Mouse (Mus musculus) midbrain, embryonic 14.5 days (tissue): ENCODE measurements around the gene Kirrel3. TPM values are rescaled to one million over a fixed set of nuclear protein-coding genes. Genes with fewer than 3 reads are reported as not detected.

Source experiments
- ATAC-seq: fragments of 200-750 bp; cut with Nextera tagmentation; 2 replicates; pipeline ENCODE4 v1.8.0; 2017; ENCODE audit warnings: moderate number of reproducible peaks, moderate library complexity; ENCODE audit not compliant: low FRiP score, low TSS enrichment
- DNase-seq: peaks from one replicate; pipeline ENCODE4 v3.0.0-alpha.2; 2015
- H3K27ac ChIP-seq: fragments of 300-500 bp; sonication (generic); replicated peaks from 2 replicates; pipeline ENCODE4 v1.5.1; 2014; ENCODE audit warnings: mild to moderate bottlenecking, low read depth, low read length, moderate library complexity
- H3K27me3 ChIP-seq: fragments of 300-500 bp; sonication (generic); 2 replicates; pipeline ENCODE4 v1.6.1; 2014; ENCODE audit warnings: low read length, control low read depth, mixed read lengths; ENCODE audit not compliant: control insufficient read depth, insufficient read depth
- H3K36me3 ChIP-seq: fragments of 300-500 bp; sonication (generic); 2 replicates; pipeline ENCODE4 v1.6.1; 2014; ENCODE audit warnings: low read length, control low read depth; ENCODE audit not compliant: control insufficient read depth, insufficient read depth
- H3K4me1 ChIP-seq: fragments of 300-500 bp; sonication (generic); 2 replicates; pipeline ENCODE4 v1.6.1; 2014; ENCODE audit warnings: mild to moderate bottlenecking, antibody characterized with exemption, low read length, control low read depth; ENCODE audit not compliant: control insufficient read depth, insufficient read depth
- H3K4me2 ChIP-seq: fragments of 300-500 bp; sonication (generic); 2 replicates; pipeline ENCODE4 v1.6.1; 2014; ENCODE audit warnings: mild to moderate bottlenecking, low read length, moderate library complexity
- H3K4me3 ChIP-seq: fragments of 300-500 bp; sonication (generic); replicated peaks from 2 replicates; pipeline ENCODE4 v1.5.1; 2014; ENCODE audit warnings: low read depth, low read length
- H3K9ac ChIP-seq: fragments of 300-500 bp; sonication (generic); replicated peaks from 2 replicates; pipeline ENCODE4 v1.6.1; 2014; ENCODE audit warnings: mild to moderate bottlenecking, low read length, moderate library complexity
- H3K9me3 ChIP-seq: fragments of 300-500 bp; sonication (generic); 2 replicates; pipeline ENCODE4 v1.6.1; 2016; ENCODE audit warnings: low read length, control low read depth, mixed read lengths; ENCODE audit not compliant: control insufficient read depth
- WGBS: fragments of 180-500 bp; shearing (Covaris S2); extraction: QIAGEN DNeasy Blood & Tissue Kit; methylation state at CpG from one replicate; pipeline ENCODE4 v1.1.7; 2014; 5-methylcytosine and 5-hydroxymethylcytosine counted together
- polyA plus RNA-seq: library from polyadenylated mRNA; unstranded; fragments of >200 nt; fragmentation: Nextera tagmentation; extraction: Ambion mirVana; gene quantifications from 2 replicates; pipeline ENCODE4 v1.2.1, GENCODE M21; 2014

Kirrel3 gene
- polyA plus RNA-seq, 1 experiment from 2014 or later, result 34.2 TPM

DNA sequence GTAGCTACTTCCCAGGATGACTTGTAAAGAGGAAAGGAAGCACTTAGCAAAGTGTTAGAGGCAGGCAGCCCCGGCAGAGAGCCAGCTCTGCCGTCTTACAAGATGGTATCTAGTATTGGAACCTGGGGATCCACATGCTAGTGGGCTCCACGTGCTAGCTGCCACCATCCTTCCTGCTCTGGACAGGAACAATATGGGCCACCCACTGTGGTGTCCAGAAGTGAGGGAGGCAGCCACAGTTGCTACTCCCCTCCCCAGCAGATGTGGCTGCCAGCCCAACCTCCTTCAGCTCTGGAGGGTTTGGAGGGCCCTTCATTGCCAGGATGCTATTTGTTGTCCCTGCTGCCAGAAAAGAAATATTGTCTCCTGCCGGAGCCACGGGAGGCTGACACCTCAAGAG is 396.1 kb downstream of the Kirrel3 start:
- no peak for ATAC-seq
- Histone ChIP-seq H3K4me2 (no peak overlapping the region), H3K9me3 (no peaks in the 10 kb centered on the region), H3K27me3 (no peaks in the 10 kb centered on the region), H3K36me3 (no peaks in the 10 kb centered on the region), H3K27ac (no peak overlapping the region), H3K9ac (no peak overlapping the region), H3K4me1 (0 out of 2 replicates have a peak, but pooled peaks cover 9% of the 10 kb centered on the region), H3K4me3 (no peak overlapping the region)
- DNase-seq, result no peak
- WGBS, result 25% methylated on average over 5 of the region's 5 CpGs

DNA sequence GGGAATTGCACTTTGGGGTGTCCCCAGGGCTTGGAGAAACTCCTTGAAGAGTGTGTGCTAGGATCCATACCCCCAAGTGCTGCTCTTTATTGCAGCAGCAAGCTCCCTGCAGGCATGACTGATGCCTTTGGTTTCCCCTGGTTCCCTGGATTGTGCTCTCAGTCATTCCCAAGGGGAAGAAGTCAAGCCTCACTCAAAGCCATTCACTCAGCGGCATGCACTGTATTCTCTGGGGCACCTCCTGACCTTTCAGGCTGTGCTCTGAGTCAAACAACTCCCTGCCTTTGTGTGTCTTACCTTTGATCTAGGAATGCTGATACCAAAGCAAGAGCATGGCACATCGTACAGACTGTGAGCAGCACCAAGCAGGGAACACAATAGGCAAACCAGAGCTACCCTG is 396.5 kb downstream of the Kirrel3 start:
- no peak overlapping the region for H3K4me3 ChIP-seq
- no peak overlapping the region for H3K27ac ChIP-seq
- H3K9me3 ChIP-seq, result no peaks in the 10 kb centered on the region
- no peak overlapping the region for H3K4me2 ChIP-seq
- 0 out of 2 replicates have a peak, but pooled peaks cover 13% of the 10 kb centered on the region for H3K4me1 ChIP-seq
- no peaks in the 10 kb centered on the region for H3K36me3 ChIP-seq
- no peak overlapping the region for H3K9ac ChIP-seq
- DNase-seq (no peak), ATAC-seq (no peak)
- H3K27me3 ChIP-seq, result no peaks in the 10 kb centered on the region
- WGBS, result 1% methylated on average over 2 of the region's 2 CpGs

DNA sequence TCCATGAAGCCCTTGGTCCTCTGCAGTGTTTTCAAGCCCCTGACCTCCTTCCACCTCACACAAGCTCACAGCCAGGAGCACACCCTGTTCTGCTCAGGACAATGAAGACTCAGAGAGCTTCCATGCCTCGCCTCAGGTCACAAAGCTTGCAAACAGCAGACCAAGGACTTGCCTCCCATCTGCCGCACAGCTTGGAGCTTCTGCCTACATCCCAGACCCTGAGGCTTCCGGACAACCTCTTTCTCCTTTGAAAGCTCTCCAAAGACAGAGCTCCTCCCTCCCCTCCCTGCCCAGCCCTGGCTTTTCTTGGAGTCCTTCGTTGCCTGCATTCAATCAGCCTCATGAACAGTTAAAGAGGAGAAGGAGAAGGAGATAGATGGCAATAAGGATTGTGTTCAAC is 397.4 kb downstream of the Kirrel3 start:
- Histone ChIP-seq H3K9ac (no peak overlapping the region), H3K4me2 (no peak overlapping the region), H3K36me3 (no peaks in the 10 kb centered on the region), H3K27me3 (no peaks in the 10 kb centered on the region), H3K4me3 (no peak overlapping the region), H3K4me1 (0 out of 2 replicates have a peak, but pooled peaks cover 16% of the 10 kb centered on the region), H3K9me3 (no peaks in the 10 kb centered on the region), H3K27ac (no peak overlapping the region)
- WGBS, result 15% methylated on average over 4 of the region's 4 CpGs
- no peak for ATAC-seq
- no peak for DNase-seq

DNA sequence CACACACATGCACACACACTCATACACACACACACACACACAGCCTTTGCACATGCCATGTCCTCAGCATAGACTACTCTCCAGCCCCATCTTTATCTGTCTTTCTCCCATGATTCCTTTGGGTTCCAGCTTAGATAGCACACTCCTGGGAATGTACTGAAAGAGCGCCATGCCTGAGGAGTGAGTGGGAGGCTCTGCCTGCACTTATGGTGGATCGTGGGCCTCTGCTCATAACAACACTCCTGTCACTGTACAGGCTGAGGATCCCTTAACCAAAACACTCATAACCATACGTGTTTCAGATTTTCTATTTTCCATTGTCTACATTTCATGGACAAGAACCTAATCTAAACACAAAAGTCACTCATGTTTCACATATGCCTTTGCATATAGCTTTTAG is 398.6 kb downstream of the Kirrel3 start:
- peaks cover 20% of the 10 kb centered on the region; the same call in 1 of the 2 replicates for H3K4me1 ChIP-seq
- no peak overlapping the region for H3K4me2 ChIP-seq
- ATAC-seq (no peak), DNase-seq (no peak)
- H3K27ac ChIP-seq, result no peak overlapping the region
- H3K9me3 ChIP-seq, result no peaks in the 10 kb centered on the region
- H3K4me3 ChIP-seq, result no peak overlapping the region
- no peak overlapping the region for H3K9ac ChIP-seq
- no peaks in the 10 kb centered on the region for H3K36me3 ChIP-seq
- 96% methylated on average over 3 of the region's 3 CpGs for WGBS
- no peaks in the 10 kb centered on the region for H3K27me3 ChIP-seq

DNA sequence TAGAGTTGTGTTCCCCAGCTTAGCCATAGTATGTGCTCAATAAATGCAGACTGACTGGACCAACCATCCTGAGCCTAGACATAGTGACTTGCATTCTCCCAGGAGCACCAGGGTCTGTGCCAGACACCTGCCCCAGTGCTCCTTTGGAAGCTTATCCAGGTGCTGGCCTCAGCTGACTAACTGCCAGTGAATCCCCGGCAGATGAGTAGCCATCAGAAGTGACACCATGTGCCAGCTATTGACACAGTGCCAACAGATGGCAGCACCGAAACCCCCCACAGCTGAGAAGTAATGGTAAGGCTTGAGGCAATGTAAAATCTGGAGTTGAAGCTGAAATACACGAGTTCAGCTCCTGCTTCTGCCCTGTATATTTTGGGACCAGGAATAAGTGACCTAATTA is 399.2 kb downstream of the Kirrel3 start:
- H3K27me3 ChIP-seq, result no peaks in the 10 kb centered on the region
- H3K36me3 ChIP-seq, result no peaks in the 10 kb centered on the region
- H3K9ac ChIP-seq, result no peak overlapping the region
- WGBS, result 84% methylated on average over 3 of the region's 3 CpGs
- no peak overlapping the region for H3K27ac ChIP-seq
- H3K4me2 ChIP-seq, result no peak overlapping the region
- no peaks in the 10 kb centered on the region for H3K9me3 ChIP-seq
- no peak overlapping the region for H3K4me3 ChIP-seq
- ATAC-seq (no peak), DNase-seq (no peak)
- peaks cover 20% of the 10 kb centered on the region; the same call in 1 of the 2 replicates for H3K4me1 ChIP-seq

DNA sequence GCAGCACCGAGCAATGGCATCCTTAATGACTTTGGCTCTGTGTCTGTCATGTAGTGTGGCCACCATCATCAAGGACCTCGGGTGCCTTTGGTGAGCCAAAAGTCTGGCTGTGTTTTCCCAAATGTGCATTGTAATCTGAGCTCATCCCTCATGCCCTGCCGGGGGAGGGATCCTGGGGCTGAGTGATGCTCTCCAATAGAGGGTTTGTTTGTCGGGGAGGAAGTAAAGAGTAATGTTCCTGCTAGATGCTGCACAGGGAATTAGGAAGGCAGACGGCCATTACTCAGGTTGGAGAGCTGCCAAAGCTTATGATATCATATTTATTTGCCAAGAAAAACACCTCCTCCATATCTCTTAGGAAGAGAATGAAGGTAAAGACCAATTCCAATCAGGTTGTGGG is 401.1 kb downstream of the Kirrel3 start:
- no peak overlapping the region for H3K27ac ChIP-seq
- DNase-seq, result no peak
- no peak for ATAC-seq
- H3K27me3 ChIP-seq, result no peaks in the 10 kb centered on the region
- H3K9ac ChIP-seq, result no peak overlapping the region
- 62% methylated on average over 5 of the region's 5 CpGs for WGBS
- H3K4me3 ChIP-seq, result no peak overlapping the region
- peaks cover 20% of the 10 kb centered on the region; the same call in 1 of the 2 replicates for H3K4me1 ChIP-seq
- H3K9me3 ChIP-seq, result no peaks in the 10 kb centered on the region
- no peaks in the 10 kb centered on the region for H3K36me3 ChIP-seq
- no peak overlapping the region for H3K4me2 ChIP-seq

DNA sequence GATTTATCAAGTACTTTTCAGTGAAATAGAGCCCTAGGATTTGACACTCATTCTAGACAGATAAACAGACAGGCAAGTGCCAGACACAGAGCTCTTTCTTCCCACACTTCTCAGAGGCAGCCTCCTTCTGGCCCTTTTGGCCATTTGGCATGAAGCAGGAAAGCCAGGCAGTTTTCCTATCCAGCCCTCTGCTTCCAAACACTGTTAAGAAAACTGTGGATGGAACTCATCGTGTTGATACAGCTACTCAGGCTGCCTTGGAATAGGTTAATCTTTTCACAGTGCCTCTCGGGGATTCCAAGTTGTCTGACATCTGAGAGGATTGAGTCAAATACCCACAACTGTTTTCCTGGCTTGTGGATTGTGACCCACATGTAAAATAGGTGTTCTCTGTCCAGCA is 401.5 kb downstream of the Kirrel3 start:
- Histone ChIP-seq H3K9ac (no peak overlapping the region), H3K4me1 (peaks cover 17% of the 10 kb centered on the region; the same call in 1 of the 2 replicates), H3K36me3 (no peaks in the 10 kb centered on the region), H3K27me3 (no peaks in the 10 kb centered on the region), H3K4me2 (no peak overlapping the region), H3K4me3 (no peak overlapping the region), H3K27ac (no peak overlapping the region), H3K9me3 (no peaks in the 10 kb centered on the region)
- 29% methylated on average over 2 of the region's 2 CpGs for WGBS
- DNase-seq, result no peak
- ATAC-seq, result no peak

DNA sequence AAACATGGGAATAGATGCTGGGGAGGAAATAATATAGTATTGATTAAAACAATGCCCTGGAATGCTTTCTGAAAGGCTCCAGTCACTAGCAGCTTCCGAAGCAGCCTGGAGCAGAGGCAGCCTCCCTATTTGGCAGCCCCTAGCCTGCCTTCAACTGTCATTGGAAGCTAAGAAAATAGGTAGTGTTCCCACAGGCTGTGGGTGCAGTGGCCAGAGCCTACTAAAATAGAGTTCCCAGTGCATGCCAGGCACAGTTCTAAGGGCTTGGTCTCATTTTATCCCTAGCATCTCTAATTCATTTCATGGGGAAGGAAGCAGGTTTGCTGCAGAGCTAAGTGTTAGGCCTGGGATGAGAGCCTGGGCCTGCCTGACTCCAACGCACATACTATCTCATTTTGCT is 402.6 kb downstream of the Kirrel3 start:
- no peaks in the 10 kb centered on the region for H3K9me3 ChIP-seq
- ATAC-seq, result no peak
- H3K27ac ChIP-seq, result no peak overlapping the region
- H3K36me3 ChIP-seq, result no peaks in the 10 kb centered on the region
- no peak overlapping the region for H3K4me2 ChIP-seq
- WGBS, result 71% methylated on average over 2 of the region's 2 CpGs
- no peaks in the 10 kb centered on the region for H3K27me3 ChIP-seq
- H3K9ac ChIP-seq, result no peak overlapping the region
- DNase-seq, result no peak
- peaks cover 17% of the 10 kb centered on the region; the same call in 1 of the 2 replicates for H3K4me1 ChIP-seq
- no peak overlapping the region for H3K4me3 ChIP-seq

DNA sequence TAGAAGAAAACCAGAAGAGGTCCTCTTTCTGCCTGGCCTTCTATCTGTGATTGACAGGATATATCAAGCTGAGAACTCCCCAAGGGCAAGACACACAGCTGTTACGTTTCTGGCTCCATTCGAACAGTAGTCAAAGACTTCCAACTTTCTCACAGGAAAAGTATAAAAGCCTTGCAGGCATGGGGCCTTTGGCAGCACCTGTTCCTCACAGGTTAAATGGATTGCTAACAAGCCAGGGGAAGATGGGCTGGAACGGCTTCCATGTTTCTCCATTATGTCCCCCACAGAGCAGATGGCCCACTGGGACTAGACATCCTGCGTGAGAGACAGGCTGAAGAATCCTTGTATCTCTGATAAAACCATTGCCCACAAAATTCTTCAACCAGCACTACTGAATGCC is 415.5 kb downstream of the Kirrel3 start:
- ATAC-seq, result no peak
- H3K4me2 ChIP-seq, result no peak overlapping the region
- WGBS, result 87% methylated on average over 4 of the region's 4 CpGs
- no peaks in the 10 kb centered on the region for H3K4me1 ChIP-seq
- H3K27me3 ChIP-seq, result no peaks in the 10 kb centered on the region
- no peak overlapping the region for H3K4me3 ChIP-seq
- no peak for DNase-seq
- H3K36me3 ChIP-seq, result no peaks in the 10 kb centered on the region
- no peak overlapping the region for H3K27ac ChIP-seq
- no peaks in the 10 kb centered on the region for H3K9me3 ChIP-seq
- H3K9ac ChIP-seq, result no peak overlapping the region
